Mouse (Mus musculus): ENCODE results near the gene Olfr434.
"Not testable (repeated sequence)": the region's sequence is repeated elsewhere in the genome, so short reads cannot be mapped to it uniquely, and the experiment has no call there.

Gene Olfr434

GRCm38 (mm10) chr6:43212873-43213272 is at the start of gene Olfr434:
Gene Olfr434, plus strand, starts transcription at chr6:43213021.
- not testable (repeated sequence) for ATAC-seq (ENCODE audit: insufficient number of reproducible peaks, low FRiP score, low TSS enrichment)

- ATAC-seq (ENCODE audit: insufficient number of reproducible peaks, low FRiP score, low TSS enrichment): peak; percentile 66
These were observed 45.6 kb upstream of the Olfr434 start for GRCm38 (mm10) chr6:43167246-43167645.

- no peak for ATAC-seq (ENCODE audit: insufficient number of reproducible peaks, low FRiP score, low TSS enrichment)
These were observed 41.0 kb upstream of the Olfr434 start, which contains the start of gene Olfr13 for GRCm38 (mm10) chr6:43171840-43172239. Gene Olfr13, plus strand, starts transcription at chr6:43172140.

GRCm38 (mm10) chr6:43178129-43178528 is 34.7 kb upstream of the Olfr434 start:
- no peak for ATAC-seq (ENCODE audit: insufficient number of reproducible peaks, low FRiP score, low TSS enrichment)

GRCm38 (mm10) chr6:43178584-43179501 is 34.0 kb upstream of the Olfr434 start:
- ATAC-seq (ENCODE audit: insufficient number of reproducible peaks, low FRiP score, low TSS enrichment): no peak

GRCm38 (mm10) chr6:43190986-43191385 is 21.8 kb upstream of the Olfr434 start:
- no peak for ATAC-seq (ENCODE audit: insufficient number of reproducible peaks, low FRiP score, low TSS enrichment)

GRCm38 (mm10) chr6:43196781-43197180 is 16.0 kb upstream of the Olfr434 start, which contains the start of gene Olfr435:
Gene Olfr435, plus strand, starts transcription at chr6:43197146.
- no peak for ATAC-seq (ENCODE audit: insufficient number of reproducible peaks, low FRiP score, low TSS enrichment)

GRCm38 (mm10) chr6:43198094-43198493 is 14.7 kb upstream of the Olfr434 start:
- no peak for ATAC-seq (ENCODE audit: insufficient number of reproducible peaks, low FRiP score, low TSS enrichment)

- no peak for ATAC-seq (ENCODE audit: insufficient number of reproducible peaks, low FRiP score, low TSS enrichment)
These were observed 10.0 kb upstream of the Olfr434 start for GRCm38 (mm10) chr6:43202786-43203185.

- no peak for ATAC-seq (ENCODE audit: insufficient number of reproducible peaks, low FRiP score, low TSS enrichment)
These were observed 7.5 kb upstream of the Olfr434 start for GRCm38 (mm10) chr6:43205355-43205754.

- not testable (repeated sequence) for ATAC-seq (ENCODE audit: insufficient number of reproducible peaks, low FRiP score, low TSS enrichment)
These were observed 18.4 kb downstream of the Olfr434 start, which contains the start of gene Olfr47 for GRCm38 (mm10) chr6:43231255-43231654. Gene Olfr47, plus strand, starts transcription at chr6:43231529.

GRCm38 (mm10) chr6:43242061-43242460 is 29.2 kb downstream of the Olfr434 start:
- no peak for ATAC-seq (ENCODE audit: insufficient number of reproducible peaks, low FRiP score, low TSS enrichment)

GRCm38 (mm10) chr6:43247396-43247795 is 34.6 kb downstream of the Olfr434 start:
- ATAC-seq (ENCODE audit: insufficient number of reproducible peaks, low FRiP score, low TSS enrichment): no peak

- no peak for ATAC-seq (ENCODE audit: insufficient number of reproducible peaks, low FRiP score, low TSS enrichment)
These were observed 40.2 kb downstream of the Olfr434 start for GRCm38 (mm10) chr6:43252994-43253393.

GRCm38 (mm10) chr6:43254193-43254926 is 41.5 kb downstream of the Olfr434 start:
- ATAC-seq (ENCODE audit: insufficient number of reproducible peaks, low FRiP score, low TSS enrichment): peak; percentile 66

- ATAC-seq (ENCODE audit: insufficient number of reproducible peaks, low FRiP score, low TSS enrichment): no peak
These were observed 47.9 kb downstream of the Olfr434 start for GRCm38 (mm10) chr6:43260756-43261155.

GRCm38 (mm10) chr6:43265363-43266041 is 52.7 kb downstream of the Olfr434 start, which contains the start of gene Arhgef5:
Gene Arhgef5, plus strand, starts transcription at chr6:43265582.
- peak; percentile 59; the same call in 1 of the 2 replicates for ATAC-seq (ENCODE audit: insufficient number of reproducible peaks, low FRiP score, low TSS enrichment)

- 0 out of 2 replicates have a peak, but pooled peaks have one; percentile 13 for ATAC-seq (ENCODE audit: insufficient number of reproducible peaks, low FRiP score, low TSS enrichment)
These were observed 53.5 kb downstream of the Olfr434 start for GRCm38 (mm10) chr6:43266356-43266755.

All from cerebellum, adult (tissue).